Mouse (Mus musculus): ENCODE measurements around the gene Foxf2.

- TF ChIP-seq CTCF (IDR thresholded peaks at IDR 0.05; ENCODE audit: low read depth) (no peak), EP300 (IDR thresholded peaks at IDR 0.05; ENCODE audit: low read depth) (no peak)
Measured at GRCm38 (mm10) chr13:31641517-31641916, 15.9 kb downstream of the Foxf2 start.

Measured in heart, postnatal 0 days (tissue).